Mouse (Mus musculus) G1E (cell line): ENCODE results near the gene Psma5.

Experiments used
- CTCF ChIP-seq: IDR thresholded peaks from 2 replicates; pipeline ENCODE4 v1.5.1; 2012; ENCODE audit warnings: low read depth, low read length, inconsistent platforms, mixed read lengths
- TAL1 ChIP-seq: conservative IDR thresholded peaks from 2 replicates; pipeline ENCODE4 v1.6.1; 2012; ENCODE audit warnings: low read depth, low read length, inconsistent platforms, mixed read lengths

DNA sequence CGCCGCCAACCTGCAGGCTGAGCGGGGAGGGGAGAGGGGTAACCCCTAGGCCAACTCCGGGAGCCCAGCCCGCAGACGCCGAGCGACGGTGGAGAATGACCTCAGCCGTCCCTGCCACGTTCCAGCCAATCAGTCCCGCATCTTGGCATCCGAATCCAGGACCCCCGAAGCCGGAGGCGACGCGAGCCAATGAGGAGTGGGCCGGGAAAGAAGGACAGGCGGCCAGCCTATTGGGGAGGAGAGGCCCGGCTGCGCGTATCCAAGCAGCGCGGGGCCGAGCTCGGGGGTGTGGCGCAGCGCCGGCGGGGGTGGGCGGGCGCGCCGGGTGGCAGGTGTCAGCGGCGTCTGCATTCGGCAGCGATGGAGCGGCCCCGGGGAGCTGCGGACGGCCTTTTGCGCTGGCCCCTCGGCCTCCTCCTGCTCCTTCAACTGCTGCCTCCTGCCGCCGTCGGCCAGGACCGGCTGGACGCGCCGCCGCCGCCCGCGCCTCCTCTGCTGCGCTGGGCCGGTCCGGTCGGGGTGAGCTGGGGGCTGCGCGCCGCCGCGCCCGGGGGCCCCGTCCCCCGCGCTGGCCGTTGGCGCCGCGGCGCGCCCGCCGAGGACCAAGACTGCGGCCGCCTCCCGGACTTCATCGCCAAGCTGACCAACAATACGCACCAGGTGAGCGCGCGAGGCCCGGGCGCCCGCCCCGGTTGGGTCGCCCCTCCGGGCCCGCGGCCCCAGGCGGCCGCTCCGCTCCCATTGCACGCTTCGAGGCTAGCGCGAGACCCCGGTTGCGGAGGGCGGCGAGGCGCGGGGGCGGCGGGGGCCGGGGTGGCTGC, 27.3 kb downstream of the Psma5 start, which contains the start of gene Sort1:
- TF ChIP-seq TAL1 (no peak), CTCF (no peak)
